Mouse (Mus musculus): ENCODE measurements around the gene Scap. TPM values are rescaled to one million over a fixed set of nuclear protein-coding genes. Genes with fewer than 3 reads are reported as not detected.

Gene Scap
- polyA plus RNA-seq, 1 experiment from 2014 or later, result 26.2 TPM

DNA sequence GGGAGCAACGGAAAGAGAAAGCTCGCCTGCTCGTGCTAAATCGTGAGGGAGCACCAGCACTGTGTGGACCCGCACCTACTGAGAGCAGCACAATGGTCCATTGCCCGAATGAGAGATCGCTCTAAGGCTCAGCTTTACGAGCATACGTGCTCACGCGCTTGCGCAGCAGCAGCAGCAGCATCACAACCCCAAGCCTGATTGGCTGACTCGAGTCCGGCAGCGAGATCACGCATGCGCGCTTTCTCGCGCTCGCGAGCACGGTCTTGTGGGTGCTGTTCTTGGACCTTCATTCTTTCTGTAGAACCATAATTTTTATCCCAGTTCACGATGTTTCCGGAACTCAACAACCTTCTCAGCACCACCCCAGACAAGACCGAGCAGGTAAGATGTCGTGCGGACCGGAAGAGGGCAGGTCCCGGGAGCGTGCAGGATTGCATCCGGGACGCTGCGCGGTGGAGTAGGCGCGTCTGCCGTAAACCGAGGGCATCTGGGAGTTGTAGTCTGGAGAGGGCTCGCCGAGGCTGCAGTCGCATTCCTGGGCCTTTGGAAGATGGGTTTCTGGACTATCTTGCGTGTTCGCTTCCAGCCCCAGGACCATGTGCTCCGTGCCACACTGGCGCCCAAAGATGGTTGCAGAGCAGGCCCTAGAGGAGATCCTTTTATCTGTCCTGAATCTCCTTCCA, 28.0 kb upstream of the Scap start, which contains the start of gene Elp6:
Gene Elp6 (plus strand): TSS at position 205 of the 683 bp plus-strand sequence.
- WGBS, result under 1% methylated on average over 46 of the region's 46 CpGs
- peak within 1 kb of the TSS; percentile 86 for H3K27ac ChIP-seq (ENCODE audit: low read length)
- H3K4me3 ChIP-seq (ENCODE audit: low read length), result peak within 1 kb of the TSS; percentile 64
- H3K4me1 ChIP-seq (replicated peaks; ENCODE audit: control insufficient read depth, insufficient read depth, low read length), result peaks cover 3% of the 10 kb centered on the region; the same call in 1 of the 2 replicates
- peak; percentile 99 for ATAC-seq (ENCODE audit: low read depth)
- H3K9me3 ChIP-seq (ENCODE audit: control insufficient read depth, low read length), result peaks cover 6% of the 10 kb centered on the region
- no peaks in the 10 kb centered on the region for H3K27me3 ChIP-seq (ENCODE audit: control insufficient read depth, insufficient read depth, low read depth, low read length)
- peak within 1 kb of the TSS; percentile 59 for H3K4me2 ChIP-seq (ENCODE audit: low read depth, low read length)
- no peaks in the 10 kb centered on the region for H3K36me3 ChIP-seq (ENCODE audit: control insufficient read depth, insufficient read depth, low read length)
- H3K9ac ChIP-seq (ENCODE audit: low read length), result peak within 1 kb of the TSS; percentile 84

DNA sequence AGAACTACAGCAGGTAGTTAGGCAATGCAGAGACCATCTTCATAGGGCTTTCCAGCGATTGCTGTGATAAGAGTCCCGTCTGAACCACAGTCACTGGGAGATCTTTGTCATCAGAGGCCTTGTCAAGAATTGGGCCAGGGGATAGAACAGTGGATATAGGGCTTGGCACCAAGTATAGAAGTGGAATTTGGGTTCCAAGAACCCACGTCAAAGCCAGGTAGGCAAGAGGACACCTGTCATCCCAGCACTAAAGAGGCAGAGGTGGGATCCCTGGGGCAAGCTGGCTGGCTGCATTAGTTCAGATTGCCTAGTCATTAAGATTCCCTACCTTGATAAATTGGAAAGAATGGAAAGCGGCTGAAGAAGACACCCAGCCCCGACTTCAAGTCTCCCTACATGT, 26.7 kb upstream of the Scap start:
- WGBS, result 86% methylated on average over 5 of the region's 5 CpGs
- Histone ChIP-seq H3K9ac (ENCODE audit: low read length) (no peak overlapping the region), H3K4me2 (ENCODE audit: low read depth, low read length) (no peak overlapping the region), H3K27ac (ENCODE audit: low read length) (no peak overlapping the region), H3K4me3 (ENCODE audit: low read length) (no peak overlapping the region), H3K4me1 (replicated peaks; ENCODE audit: control insufficient read depth, insufficient read depth, low read length) (peaks cover 3% of the 10 kb centered on the region; the same call in 1 of the 2 replicates), H3K36me3 (ENCODE audit: control insufficient read depth, insufficient read depth, low read length) (peaks cover 7% of the 10 kb centered on the region; the same call in 1 of the 2 replicates), H3K27me3 (ENCODE audit: control insufficient read depth, insufficient read depth, low read depth, low read length) (no peaks in the 10 kb centered on the region), H3K9me3 (ENCODE audit: control insufficient read depth, low read length) (peaks cover 3% of the 10 kb centered on the region)
- no peak for ATAC-seq (ENCODE audit: low read depth)

DNA sequence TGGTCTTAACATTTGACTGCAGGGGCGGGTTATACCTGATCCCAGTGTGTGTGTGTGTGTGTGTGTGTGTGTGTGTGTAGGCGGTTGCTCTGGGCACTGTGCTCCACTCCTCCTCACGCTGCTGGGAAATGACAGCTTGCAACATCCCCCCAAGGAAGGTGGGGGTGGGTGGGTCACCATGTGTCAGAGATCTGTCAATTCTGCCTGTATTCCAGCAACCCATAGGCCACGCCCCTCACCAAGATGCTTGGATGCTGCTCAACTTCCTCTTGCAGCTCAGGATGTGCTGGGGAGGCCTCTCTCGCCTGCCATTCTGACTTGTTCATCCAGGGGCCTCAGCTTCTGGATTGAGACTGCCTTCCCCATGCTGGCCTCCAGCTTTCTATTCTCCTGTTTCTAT, 18.4 kb upstream of the Scap start:
- no peaks in the 10 kb centered on the region for H3K9me3 ChIP-seq (ENCODE audit: control insufficient read depth, low read length)
- 72% methylated on average over 5 of the region's 5 CpGs for WGBS
- no peak overlapping the region for H3K9ac ChIP-seq (ENCODE audit: low read length)
- H3K4me1 ChIP-seq (replicated peaks; ENCODE audit: control insufficient read depth, insufficient read depth, low read length), result no peaks in the 10 kb centered on the region
- no peaks in the 10 kb centered on the region for H3K27me3 ChIP-seq (ENCODE audit: control insufficient read depth, insufficient read depth, low read depth, low read length)
- H3K4me2 ChIP-seq (ENCODE audit: low read depth, low read length), result no peak overlapping the region
- ATAC-seq (ENCODE audit: low read depth), result no peak
- H3K27ac ChIP-seq (ENCODE audit: low read length), result no peak overlapping the region
- no peak overlapping the region for H3K4me3 ChIP-seq (ENCODE audit: low read length)
- H3K36me3 ChIP-seq (ENCODE audit: control insufficient read depth, insufficient read depth, low read length), result peaks cover 15% of the 10 kb centered on the region

DNA sequence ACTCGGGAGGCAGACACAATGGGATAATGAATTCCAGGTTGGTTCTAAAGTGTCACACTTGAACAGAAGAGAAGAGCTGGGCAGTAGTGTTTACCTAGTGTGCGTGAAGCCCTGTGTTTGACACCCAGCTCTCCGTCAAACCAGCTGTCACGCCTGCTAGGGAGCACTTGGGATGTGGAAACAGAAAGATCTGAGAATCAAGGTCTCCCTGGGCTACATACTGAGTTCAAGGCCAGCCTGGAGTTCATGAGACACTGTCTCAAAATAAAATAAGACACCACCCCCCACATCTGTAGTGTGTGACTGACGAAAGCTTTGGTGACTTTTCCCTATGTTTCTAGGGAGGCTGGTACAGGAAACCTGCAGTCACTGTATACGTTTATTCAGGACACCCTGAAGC, 17.7 kb upstream of the Scap start:
- Histone ChIP-seq H3K4me2 (ENCODE audit: low read depth, low read length) (no peak overlapping the region), H3K36me3 (ENCODE audit: control insufficient read depth, insufficient read depth, low read length) (peaks cover 14% of the 10 kb centered on the region), H3K4me3 (ENCODE audit: low read length) (no peak overlapping the region), H3K9me3 (ENCODE audit: control insufficient read depth, low read length) (no peaks in the 10 kb centered on the region), H3K9ac (ENCODE audit: low read length) (no peak overlapping the region), H3K27me3 (ENCODE audit: control insufficient read depth, insufficient read depth, low read depth, low read length) (no peaks in the 10 kb centered on the region), H3K27ac (ENCODE audit: low read length) (no peak overlapping the region), H3K4me1 (replicated peaks; ENCODE audit: control insufficient read depth, insufficient read depth, low read length) (no peaks in the 10 kb centered on the region)
- no peak for ATAC-seq (ENCODE audit: low read depth)
- 79% methylated on average over 6 of the region's 6 CpGs for WGBS

DNA sequence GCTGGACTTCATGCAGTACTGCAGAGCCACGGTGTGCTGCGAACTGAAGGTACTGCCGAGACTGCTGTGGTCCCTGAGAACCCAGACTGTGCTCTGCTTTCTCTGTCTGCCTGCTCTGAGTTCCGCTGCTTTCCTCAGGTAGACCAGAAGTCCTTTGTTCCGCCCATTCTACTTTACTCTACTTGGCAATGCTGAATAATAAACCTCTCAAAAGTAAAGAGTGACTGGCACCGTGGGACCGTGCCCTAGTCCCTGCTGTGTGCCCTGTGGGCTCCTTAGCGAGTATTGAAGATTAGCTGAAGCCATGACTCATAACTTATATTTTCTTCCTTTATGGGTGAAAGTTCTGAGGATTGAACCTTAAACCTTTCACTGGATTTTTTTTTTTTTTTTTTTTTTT, 17.2 kb upstream of the Scap start:
- peaks cover 13% of the 10 kb centered on the region for H3K36me3 ChIP-seq (ENCODE audit: control insufficient read depth, insufficient read depth, low read length)
- H3K4me2 ChIP-seq (ENCODE audit: low read depth, low read length), result no peak overlapping the region
- H3K27me3 ChIP-seq (ENCODE audit: control insufficient read depth, insufficient read depth, low read depth, low read length), result no peaks in the 10 kb centered on the region
- ATAC-seq (ENCODE audit: low read depth), result no peak
- H3K9ac ChIP-seq (ENCODE audit: low read length), result no peak overlapping the region
- H3K9me3 ChIP-seq (ENCODE audit: control insufficient read depth, low read length), result no peaks in the 10 kb centered on the region
- H3K4me3 ChIP-seq (ENCODE audit: low read length), result no peak overlapping the region
- 93% methylated on average over 8 of the region's 8 CpGs for WGBS
- no peaks in the 10 kb centered on the region for H3K4me1 ChIP-seq (replicated peaks; ENCODE audit: control insufficient read depth, insufficient read depth, low read length)
- no peak overlapping the region for H3K27ac ChIP-seq (ENCODE audit: low read length)

DNA sequence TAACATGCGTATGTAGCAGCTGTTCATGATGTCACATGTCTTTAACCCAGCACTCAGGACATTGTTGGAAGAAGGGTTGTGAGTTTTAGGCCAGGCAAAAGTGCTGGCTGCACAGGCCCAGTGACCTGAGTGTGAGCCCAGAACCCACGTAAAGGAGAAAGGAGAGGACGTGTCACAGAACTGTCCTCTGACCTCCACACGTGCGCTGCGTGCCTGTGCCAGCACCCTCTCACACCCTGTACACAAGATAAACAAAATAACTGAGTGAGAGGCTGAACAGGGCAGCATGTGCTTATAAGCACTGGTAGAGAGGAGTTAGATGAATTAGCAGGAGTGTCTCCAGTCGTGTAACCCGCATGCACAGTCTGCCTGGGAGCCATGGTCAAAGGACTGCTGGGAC, 16.6 kb upstream of the Scap start:
- H3K27ac ChIP-seq (ENCODE audit: low read length), result no peak overlapping the region
- 91% methylated on average over 8 of the region's 8 CpGs for WGBS
- ATAC-seq (ENCODE audit: low read depth), result no peak
- no peak overlapping the region for H3K9ac ChIP-seq (ENCODE audit: low read length)
- no peak overlapping the region for H3K4me3 ChIP-seq (ENCODE audit: low read length)
- H3K4me2 ChIP-seq (ENCODE audit: low read depth, low read length), result no peak overlapping the region
- no peaks in the 10 kb centered on the region for H3K27me3 ChIP-seq (ENCODE audit: control insufficient read depth, insufficient read depth, low read depth, low read length)
- no peaks in the 10 kb centered on the region for H3K4me1 ChIP-seq (replicated peaks; ENCODE audit: control insufficient read depth, insufficient read depth, low read length)
- H3K9me3 ChIP-seq (ENCODE audit: control insufficient read depth, low read length), result no peaks in the 10 kb centered on the region
- peaks cover 15% of the 10 kb centered on the region for H3K36me3 ChIP-seq (ENCODE audit: control insufficient read depth, insufficient read depth, low read length)

DNA sequence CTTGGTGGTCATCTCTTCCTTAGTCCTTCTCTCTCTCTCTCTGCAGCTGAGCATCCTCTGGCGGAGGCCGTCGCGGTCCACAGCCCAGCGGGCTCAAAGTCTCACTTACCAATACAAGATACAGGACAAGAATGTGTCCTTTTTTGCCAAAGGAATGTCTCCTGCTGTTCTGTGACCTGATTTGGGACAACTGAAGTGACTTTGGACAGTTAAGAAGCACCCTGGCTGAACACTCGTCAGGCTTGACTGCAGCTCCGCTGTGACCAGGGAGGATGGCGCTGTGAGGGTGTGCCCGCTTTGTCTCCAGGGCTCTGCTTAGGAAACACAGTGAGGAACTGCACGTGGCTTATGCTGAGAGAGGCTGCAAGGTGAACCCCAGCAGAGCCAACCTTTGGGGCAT, 12.3 kb upstream of the Scap start:
- Histone ChIP-seq H3K9me3 (ENCODE audit: control insufficient read depth, low read length) (no peaks in the 10 kb centered on the region), H3K4me1 (replicated peaks; ENCODE audit: control insufficient read depth, insufficient read depth, low read length) (no peaks in the 10 kb centered on the region), H3K9ac (ENCODE audit: low read length) (no peak overlapping the region), H3K4me2 (ENCODE audit: low read depth, low read length) (no peak overlapping the region), H3K27me3 (ENCODE audit: control insufficient read depth, insufficient read depth, low read depth, low read length) (no peaks in the 10 kb centered on the region), H3K36me3 (ENCODE audit: control insufficient read depth, insufficient read depth, low read length) (peaks cover 11% of the 10 kb centered on the region), H3K4me3 (ENCODE audit: low read length) (no peak overlapping the region), H3K27ac (ENCODE audit: low read length) (no peak overlapping the region)
- no peak for ATAC-seq (ENCODE audit: low read depth)
- 92% methylated on average over 10 of the region's 10 CpGs for WGBS

DNA sequence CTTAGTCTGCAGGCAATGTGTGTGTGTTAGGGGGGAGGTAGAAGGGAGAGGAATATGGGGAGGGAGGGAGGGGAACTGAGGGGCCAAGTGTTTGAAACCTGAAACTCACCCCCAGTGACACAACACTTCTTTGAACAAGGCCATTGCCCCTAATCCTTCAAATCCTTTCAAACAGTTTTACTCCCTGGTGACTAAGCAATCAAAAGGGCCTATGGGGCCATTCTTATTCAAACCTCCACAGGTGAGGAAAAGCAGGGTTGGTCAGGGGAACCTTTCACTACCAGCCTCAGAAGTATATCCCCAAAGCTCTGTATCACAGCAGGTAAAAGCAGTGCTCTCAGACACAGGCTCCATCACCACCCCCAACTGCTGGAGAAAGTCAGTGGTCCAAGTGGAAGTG, 10.1 kb upstream of the Scap start:
- no peak overlapping the region for H3K4me2 ChIP-seq (ENCODE audit: low read depth, low read length)
- no peaks in the 10 kb centered on the region for H3K27me3 ChIP-seq (ENCODE audit: control insufficient read depth, insufficient read depth, low read depth, low read length)
- no peak overlapping the region for H3K9ac ChIP-seq (ENCODE audit: low read length)
- ATAC-seq (ENCODE audit: low read depth), result no peak
- no peak overlapping the region for H3K4me3 ChIP-seq (ENCODE audit: low read length)
- H3K9me3 ChIP-seq (ENCODE audit: control insufficient read depth, low read length), result no peaks in the 10 kb centered on the region
- H3K36me3 ChIP-seq (ENCODE audit: control insufficient read depth, insufficient read depth, low read length), result peaks cover 7% of the 10 kb centered on the region; the same call in 1 of the 2 replicates
- H3K27ac ChIP-seq (ENCODE audit: low read length), result no peak overlapping the region
- no peaks in the 10 kb centered on the region for H3K4me1 ChIP-seq (replicated peaks; ENCODE audit: control insufficient read depth, insufficient read depth, low read length)

DNA sequence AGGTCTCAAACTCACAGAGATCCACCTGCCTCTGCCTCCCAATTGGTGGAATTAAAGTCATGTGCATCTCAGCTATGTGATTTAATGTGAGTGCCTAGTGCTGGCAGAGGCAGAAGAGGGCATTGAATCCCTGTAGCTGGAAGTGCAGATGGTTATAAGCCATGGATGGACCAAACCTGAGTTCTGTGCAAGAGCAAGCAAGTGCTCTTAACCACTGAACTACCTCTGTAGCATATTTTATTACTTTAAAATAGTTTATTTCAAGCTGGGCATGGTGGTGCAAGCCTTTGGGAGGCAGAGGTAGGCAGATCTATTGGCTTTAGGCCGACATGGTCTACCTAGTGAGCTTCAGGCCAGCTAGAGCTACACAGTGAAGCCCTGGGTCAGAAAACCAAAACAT, 8.9 kb upstream of the Scap start:
- H3K9me3 ChIP-seq (ENCODE audit: control insufficient read depth, low read length), result no peaks in the 10 kb centered on the region
- H3K27me3 ChIP-seq (ENCODE audit: control insufficient read depth, insufficient read depth, low read depth, low read length), result no peaks in the 10 kb centered on the region
- peaks cover 7% of the 10 kb centered on the region; the same call in 1 of the 2 replicates for H3K36me3 ChIP-seq (ENCODE audit: control insufficient read depth, insufficient read depth, low read length)
- no peak for ATAC-seq (ENCODE audit: low read depth)
- WGBS, result 78% methylated on average over 1 of the region's 1 CpGs
- H3K4me1 ChIP-seq (replicated peaks; ENCODE audit: control insufficient read depth, insufficient read depth, low read length), result no peaks in the 10 kb centered on the region
- H3K4me2 ChIP-seq (ENCODE audit: low read depth, low read length), result no peak overlapping the region
- H3K9ac ChIP-seq (ENCODE audit: low read length), result no peak overlapping the region
- no peak overlapping the region for H3K27ac ChIP-seq (ENCODE audit: low read length)
- H3K4me3 ChIP-seq (ENCODE audit: low read length), result no peak overlapping the region
